Mouse (Mus musculus): ENCODE results near the gene Haus8.
"Not testable (repeated sequence)": the region's sequence is repeated elsewhere in the genome, so short reads cannot be mapped to it uniquely, and the experiment has no call there.

Gene Haus8

GRCm38 (mm10) chr8:71290211-71290610, 17.5 kb upstream of the Haus8 start:
- in situ Hi-C loops (cut with MboI; ENCODE audit: low pct_unique_long_range_greater_than_20kb in 1 of 2, low sequenced_read_pairs in 2 of 2, unreplicated experiment in 1 of 2): no loop called here

- in situ Hi-C loops (cut with MboI; ENCODE audit: low pct_unique_long_range_greater_than_20kb in 1 of 2, low sequenced_read_pairs in 2 of 2, unreplicated experiment in 1 of 2): loop anchor here (5.0 kb wide), 1 partner anchor 458 kb away; no protein-coding TSS in a partner anchor
These were observed 16.4 kb upstream of the Haus8 start for GRCm38 (mm10) chr8:71289098-71289497.

GRCm38 (mm10) chr8:71288441-71288949, 15.8 kb upstream of the Haus8 start:
- in situ Hi-C loops (cut with MboI; ENCODE audit: low pct_unique_long_range_greater_than_20kb in 1 of 2, low sequenced_read_pairs in 2 of 2, unreplicated experiment in 1 of 2): loop anchor here (5.0 kb wide), 1 partner anchor 459 kb away; no protein-coding TSS in a partner anchor

GRCm38 (mm10) chr8:71286223-71286622, 13.5 kb upstream of the Haus8 start:
- in situ Hi-C loops (cut with MboI; ENCODE audit: low pct_unique_long_range_greater_than_20kb in 1 of 2, low sequenced_read_pairs in 2 of 2, unreplicated experiment in 1 of 2): loop anchor here (5.0 kb wide), 1 partner anchor 461 kb away; no protein-coding TSS in a partner anchor

GRCm38 (mm10) chr8:71282621-71283020, 9.9 kb upstream of the Haus8 start:
- in situ Hi-C loops (cut with MboI; ENCODE audit: low pct_unique_long_range_greater_than_20kb in 1 of 2, low sequenced_read_pairs in 2 of 2, unreplicated experiment in 1 of 2): no loop called here

GRCm38 (mm10) chr8:71281731-71282130, 9.0 kb upstream of the Haus8 start:
- in situ Hi-C loops (cut with MboI; ENCODE audit: low pct_unique_long_range_greater_than_20kb in 1 of 2, low sequenced_read_pairs in 2 of 2, unreplicated experiment in 1 of 2): not testable (repeated sequence)

GRCm38 (mm10) chr8:71279409-71279808, 6.7 kb upstream of the Haus8 start:
- in situ Hi-C loops (cut with MboI; ENCODE audit: low pct_unique_long_range_greater_than_20kb in 1 of 2, low sequenced_read_pairs in 2 of 2, unreplicated experiment in 1 of 2): not testable (repeated sequence)

GRCm38 (mm10) chr8:71276166-71276565, 3.4 kb upstream of the Haus8 start:
- in situ Hi-C loops (cut with MboI; ENCODE audit: low pct_unique_long_range_greater_than_20kb in 1 of 2, low sequenced_read_pairs in 2 of 2, unreplicated experiment in 1 of 2): no loop called here

GRCm38 (mm10) chr8:71274478-71274877, 1.7 kb upstream of the Haus8 start:
- in situ Hi-C loops (cut with MboI; ENCODE audit: low pct_unique_long_range_greater_than_20kb in 1 of 2, low sequenced_read_pairs in 2 of 2, unreplicated experiment in 1 of 2): no loop called here

- in situ Hi-C loops (cut with MboI; ENCODE audit: low pct_unique_long_range_greater_than_20kb in 1 of 2, low sequenced_read_pairs in 2 of 2, unreplicated experiment in 1 of 2): no loop called here
These were observed 397 bp upstream of the Haus8 start for GRCm38 (mm10) chr8:71273151-71273510.

- in situ Hi-C loops (cut with MboI; ENCODE audit: low pct_unique_long_range_greater_than_20kb in 1 of 2, low sequenced_read_pairs in 2 of 2, unreplicated experiment in 1 of 2): no loop called here
These were observed 1.1 kb downstream of the Haus8 start for GRCm38 (mm10) chr8:71271630-71272029.

GRCm38 (mm10) chr8:71268286-71268685, 4.4 kb downstream of the Haus8 start:
- in situ Hi-C loops (cut with MboI; ENCODE audit: low pct_unique_long_range_greater_than_20kb in 1 of 2, low sequenced_read_pairs in 2 of 2, unreplicated experiment in 1 of 2): loop anchor here (5.0 kb wide), 1 partner anchor 474 kb away; no protein-coding TSS in a partner anchor

- in situ Hi-C loops (cut with MboI; ENCODE audit: low pct_unique_long_range_greater_than_20kb in 1 of 2, low sequenced_read_pairs in 2 of 2, unreplicated experiment in 1 of 2): loop anchor here (5.0 kb wide), 1 partner anchor 475 kb away; no protein-coding TSS in a partner anchor
These were observed 5.0 kb downstream of the Haus8 start for GRCm38 (mm10) chr8:71267690-71268089.

- in situ Hi-C loops (cut with MboI; ENCODE audit: low pct_unique_long_range_greater_than_20kb in 1 of 2, low sequenced_read_pairs in 2 of 2, unreplicated experiment in 1 of 2): no loop called here
These were observed 11.5 kb downstream of the Haus8 start for GRCm38 (mm10) chr8:71261234-71261633.

GRCm38 (mm10) chr8:71256545-71257232, 16.0 kb downstream of the Haus8 start:
- in situ Hi-C loops (cut with MboI; ENCODE audit: low pct_unique_long_range_greater_than_20kb in 1 of 2, low sequenced_read_pairs in 2 of 2, unreplicated experiment in 1 of 2): no loop called here

GRCm38 (mm10) chr8:71248203-71248602, 24.5 kb downstream of the Haus8 start:
- in situ Hi-C loops (cut with MboI; ENCODE audit: low pct_unique_long_range_greater_than_20kb in 1 of 2, low sequenced_read_pairs in 2 of 2, unreplicated experiment in 1 of 2): no loop called here

- in situ Hi-C loops (cut with MboI; ENCODE audit: low pct_unique_long_range_greater_than_20kb in 1 of 2, low sequenced_read_pairs in 2 of 2, unreplicated experiment in 1 of 2): no loop called here
These were observed 30.0 kb downstream of the Haus8 start for GRCm38 (mm10) chr8:71242757-71243156.

- in situ Hi-C loops (cut with MboI; ENCODE audit: low pct_unique_long_range_greater_than_20kb in 1 of 2, low sequenced_read_pairs in 2 of 2, unreplicated experiment in 1 of 2): loop anchor here in 1 of 2 experiments (5.0 to 25.0 kb wide), 2 partner anchors 563 to 1992 kb away; no protein-coding TSS in a partner anchor
These were observed 48.2 kb downstream of the Haus8 start for GRCm38 (mm10) chr8:71224560-71224959.

- in situ Hi-C loops (cut with MboI; ENCODE audit: low pct_unique_long_range_greater_than_20kb in 1 of 2, low sequenced_read_pairs in 2 of 2, unreplicated experiment in 1 of 2): loop anchor here in 1 of 2 experiments (25.0 kb wide), 1 partner anchor 573 kb away; no protein-coding TSS in a partner anchor
These were observed 58.5 kb downstream of the Haus8 start for GRCm38 (mm10) chr8:71214266-71214665.

- in situ Hi-C loops (cut with MboI; ENCODE audit: low pct_unique_long_range_greater_than_20kb in 1 of 2, low sequenced_read_pairs in 2 of 2, unreplicated experiment in 1 of 2): loop anchor here in 1 of 2 experiments (25.0 kb wide), 1 partner anchor 582 kb away; no protein-coding TSS in a partner anchor
These were observed 67.2 kb downstream of the Haus8 start for GRCm38 (mm10) chr8:71205541-71205967.

All from mouse embryonic stem cell (cell line).